Mouse (Mus musculus): ENCODE results near the gene Ccdc152. TPM values are rescaled to one million over a fixed set of nuclear protein-coding genes. Genes with fewer than 3 reads are reported as not detected.

The Ccdc152 gene
- polyA plus RNA-seq, 1 experiment from 2014 or later = 22.5 TPM

DNA sequence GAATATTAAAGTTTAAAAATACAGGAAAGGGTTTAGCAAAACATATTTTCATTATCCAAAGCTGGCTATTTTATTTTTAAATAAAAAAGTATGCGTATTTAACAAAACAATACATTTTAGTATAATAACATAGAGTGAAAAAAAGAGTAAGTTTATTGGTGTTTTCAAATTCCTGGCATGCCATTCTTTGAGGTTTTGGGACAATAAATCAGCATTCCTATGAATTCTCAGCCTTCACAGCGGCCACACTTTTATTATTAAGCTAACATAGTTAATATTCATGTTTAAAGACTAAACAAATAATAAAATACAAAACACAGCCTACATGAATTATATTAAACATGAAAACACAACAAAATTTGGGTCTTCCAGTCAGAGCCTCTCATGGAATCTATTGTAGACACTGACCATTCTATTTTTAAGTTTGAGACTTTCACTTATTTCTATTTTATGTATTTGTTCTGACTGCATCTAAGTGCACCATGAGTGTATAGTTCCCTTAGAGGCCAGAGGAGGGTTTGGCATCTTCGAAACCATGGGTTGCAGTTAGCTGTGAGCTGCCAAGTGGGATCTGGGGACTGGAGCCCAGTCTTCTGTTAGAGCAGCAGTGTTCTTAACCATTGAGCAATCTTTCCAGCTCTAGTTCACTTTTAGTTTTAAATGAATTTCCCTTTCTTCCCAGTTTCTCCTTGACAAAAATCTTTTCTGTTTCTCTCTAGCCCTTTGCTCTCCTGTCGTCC is 2.8 kb downstream of the Ccdc152 start:
- Histone ChIP-seq H3K4me3 (ENCODE audit: inconsistent target) (no peak overlapping the region), H3K79me2 (ENCODE audit: inconsistent target) (no peaks in the 10 kb centered on the region), H3K36me3 (ENCODE audit: inconsistent target) (no peaks in the 10 kb centered on the region), H3K27ac (no peak overlapping the region)
- WGBS (ENCODE audit: missing documents) = 93% methylated on average over 4 of the region's 4 CpGs

DNA sequence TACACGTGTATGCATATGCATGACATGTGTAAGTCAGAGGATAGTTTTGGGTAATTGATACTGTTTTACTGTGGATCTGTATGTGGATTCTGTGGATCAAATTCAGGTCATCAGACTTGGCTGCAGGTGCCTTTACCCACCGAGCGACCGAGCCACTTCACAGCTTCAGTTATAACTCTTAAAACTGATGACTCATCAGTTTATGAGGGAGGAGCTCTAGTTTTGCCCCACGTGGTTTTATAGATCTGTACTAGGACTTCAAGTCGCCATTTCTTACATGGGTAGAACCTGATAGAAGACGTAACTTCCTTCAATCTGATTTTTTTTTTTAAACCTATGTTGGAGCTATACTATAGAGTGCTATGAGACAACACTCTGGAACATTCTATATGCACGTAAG is 5.7 kb downstream of the Ccdc152 start:
- no peak overlapping the region for H3K27ac ChIP-seq
- H3K36me3 ChIP-seq (ENCODE audit: inconsistent target) = no peaks in the 10 kb centered on the region
- WGBS (ENCODE audit: missing documents) = 70% methylated on average over 8 of the region's 8 CpGs
- H3K4me3 ChIP-seq (ENCODE audit: inconsistent target) = no peak overlapping the region
- no peaks in the 10 kb centered on the region for H3K79me2 ChIP-seq (ENCODE audit: inconsistent target)

DNA sequence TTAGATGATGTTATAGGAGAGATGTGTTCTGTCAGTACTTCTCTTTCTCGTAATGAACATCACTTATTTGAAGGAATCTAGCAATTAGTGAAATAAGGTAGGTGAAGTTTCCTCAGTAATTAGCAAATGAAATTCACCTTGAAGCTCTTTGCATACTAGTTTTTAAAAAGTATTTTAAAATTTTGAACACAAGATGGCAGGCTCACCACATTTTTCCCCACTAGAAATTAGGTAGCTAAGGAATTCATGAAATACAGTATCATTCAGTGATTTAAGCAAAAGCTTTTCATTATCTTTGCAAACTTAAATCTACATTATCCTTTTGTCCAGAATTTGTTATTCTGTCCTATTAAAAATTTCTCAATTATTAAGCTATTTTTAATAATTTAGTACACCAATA is 7.3 kb downstream of the Ccdc152 start:
- H3K79me2 ChIP-seq (ENCODE audit: inconsistent target) = no peaks in the 10 kb centered on the region
- whole genome bisulfite sequencing (ENCODE audit: missing documents) = 75% methylated on average over 1 of the region's 1 CpGs
- no peaks in the 10 kb centered on the region for H3K36me3 ChIP-seq (ENCODE audit: inconsistent target)
- H3K27ac ChIP-seq = no peak overlapping the region
- H3K4me3 ChIP-seq (ENCODE audit: inconsistent target) = no peak overlapping the region

DNA sequence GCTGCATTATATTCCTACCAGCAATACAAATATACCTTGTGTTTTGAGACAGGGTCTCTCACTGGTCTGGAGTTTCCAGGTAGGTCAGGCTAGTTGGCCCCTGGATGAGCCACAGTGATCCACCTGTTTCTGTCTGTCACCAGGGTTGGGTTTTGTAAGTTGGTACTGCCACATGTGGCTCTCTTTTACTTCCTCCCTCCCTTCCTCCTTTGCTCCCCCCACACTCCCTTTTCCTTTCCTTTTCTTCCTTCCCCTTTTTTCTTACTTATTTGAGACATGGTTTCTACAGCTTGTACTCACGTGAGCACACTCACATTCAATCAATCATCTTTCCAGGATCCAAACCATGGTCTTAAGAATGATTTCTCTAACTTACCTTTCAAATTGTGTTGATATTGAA is 9.8 kb downstream of the Ccdc152 start:
- H3K4me3 ChIP-seq (ENCODE audit: inconsistent target) = no peak overlapping the region
- H3K79me2 ChIP-seq (ENCODE audit: inconsistent target) = no peaks in the 10 kb centered on the region
- 0% methylated on average over 1 of the region's 1 CpGs for WGBS (ENCODE audit: missing documents)
- H3K36me3 ChIP-seq (ENCODE audit: inconsistent target) = no peaks in the 10 kb centered on the region
- no peak overlapping the region for H3K27ac ChIP-seq

DNA sequence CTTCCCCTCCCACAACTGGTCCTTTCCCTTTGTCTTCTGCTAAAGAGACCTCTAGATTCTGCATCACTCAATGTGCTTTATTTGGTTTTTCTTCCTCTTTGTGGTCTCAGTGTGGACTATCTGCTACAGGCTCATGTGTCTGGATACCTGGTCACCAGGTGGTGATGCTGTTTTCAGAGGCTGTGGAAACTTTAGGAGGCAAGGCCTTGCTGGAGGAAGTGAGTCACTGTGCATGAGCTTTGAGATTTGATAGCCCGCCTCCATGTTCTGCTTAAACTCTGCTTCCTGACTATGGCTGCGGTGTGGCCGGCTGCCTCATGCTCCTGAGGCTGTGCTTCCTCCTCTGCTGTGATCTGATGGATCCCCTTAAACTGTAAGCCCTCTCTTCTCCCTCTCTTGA is 12.9 kb downstream of the Ccdc152 start:
- WGBS (ENCODE audit: missing documents) = 100% methylated on average over 3 of the region's 3 CpGs
- Histone ChIP-seq H3K79me2 (ENCODE audit: inconsistent target) (no peaks in the 10 kb centered on the region), H3K4me3 (ENCODE audit: inconsistent target) (no peak overlapping the region), H3K36me3 (ENCODE audit: inconsistent target) (no peaks in the 10 kb centered on the region), H3K27ac (no peak overlapping the region)

DNA sequence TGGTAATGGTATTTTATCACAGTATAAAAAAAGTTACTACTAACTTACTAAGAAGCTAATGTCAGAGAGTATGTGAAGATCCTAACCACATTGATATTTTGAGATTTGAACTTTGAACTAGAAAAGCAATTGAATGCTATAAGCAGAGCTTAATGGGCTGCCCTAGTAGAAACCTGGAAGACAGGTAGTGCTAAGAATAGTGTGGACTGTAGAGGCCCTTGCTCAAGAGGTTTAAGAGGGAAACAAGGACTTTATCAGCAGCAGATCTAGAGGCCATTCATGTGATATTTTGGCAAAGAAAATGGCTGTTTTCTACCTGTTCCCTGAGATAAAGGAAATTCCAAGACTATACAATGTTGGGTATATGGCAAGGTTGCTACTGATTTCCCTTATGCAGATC is 17.3 kb downstream of the Ccdc152 start:
- H3K4me3 ChIP-seq (ENCODE audit: inconsistent target) = no peak overlapping the region
- H3K36me3 ChIP-seq (ENCODE audit: inconsistent target) = no peaks in the 10 kb centered on the region
- no peaks in the 10 kb centered on the region for H3K79me2 ChIP-seq (ENCODE audit: inconsistent target)
- H3K27ac ChIP-seq = no peak overlapping the region

DNA sequence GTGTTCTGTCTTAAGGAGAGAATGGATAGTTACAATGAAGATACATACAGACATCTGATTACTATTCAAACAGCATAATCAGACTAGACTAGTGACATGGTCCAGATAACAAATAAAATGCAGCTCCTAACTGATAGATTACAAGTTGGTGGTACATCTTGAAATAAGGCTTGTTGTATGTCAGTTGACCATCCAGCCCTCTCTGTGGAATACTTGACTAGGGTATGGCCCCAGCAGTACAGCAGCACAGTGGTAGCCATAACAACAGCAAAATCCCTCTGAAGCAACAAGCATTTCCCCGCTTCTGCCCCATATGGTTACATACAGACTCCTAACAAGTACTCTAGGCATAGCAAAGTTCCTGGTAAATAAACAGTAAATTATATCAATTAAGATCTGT is 21.6 kb downstream of the Ccdc152 start:
- Histone ChIP-seq H3K36me3 (ENCODE audit: inconsistent target) (peaks cover 37% of the 10 kb centered on the region), H3K4me3 (ENCODE audit: inconsistent target) (no peak overlapping the region), H3K79me2 (ENCODE audit: inconsistent target) (peaks cover 3% of the 10 kb centered on the region; the same call in 1 of the 2 replicates), H3K27ac (no peak overlapping the region)
- WGBS (ENCODE audit: missing documents) = 73% methylated on average over 1 of the region's 1 CpGs

DNA sequence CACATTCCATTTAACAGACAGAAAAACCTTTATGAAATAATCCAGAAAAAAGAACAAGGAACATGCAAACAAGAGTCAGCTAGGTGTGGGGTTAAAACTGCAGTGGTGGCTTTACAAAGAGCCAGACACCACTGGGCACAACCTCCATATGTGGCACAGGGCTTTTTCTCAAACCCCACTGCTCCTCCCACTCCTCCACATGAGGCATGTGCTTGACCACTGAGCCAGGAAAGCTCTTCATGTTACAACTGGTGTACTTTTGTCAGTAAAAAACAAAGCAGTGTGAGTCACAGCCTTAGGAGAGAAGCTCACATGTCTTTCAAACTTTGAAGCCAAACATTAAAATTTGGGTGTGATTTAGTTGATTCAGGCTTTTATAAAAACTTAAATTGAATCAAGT is 22.1 kb downstream of the Ccdc152 start:
- Histone ChIP-seq H3K4me3 (ENCODE audit: inconsistent target) (no peak overlapping the region), H3K79me2 (ENCODE audit: inconsistent target) (peaks cover 9% of the 10 kb centered on the region; the same call in 1 of the 2 replicates), H3K36me3 (ENCODE audit: inconsistent target) (peaks cover 42% of the 10 kb centered on the region), H3K27ac (no peak overlapping the region)

DNA sequence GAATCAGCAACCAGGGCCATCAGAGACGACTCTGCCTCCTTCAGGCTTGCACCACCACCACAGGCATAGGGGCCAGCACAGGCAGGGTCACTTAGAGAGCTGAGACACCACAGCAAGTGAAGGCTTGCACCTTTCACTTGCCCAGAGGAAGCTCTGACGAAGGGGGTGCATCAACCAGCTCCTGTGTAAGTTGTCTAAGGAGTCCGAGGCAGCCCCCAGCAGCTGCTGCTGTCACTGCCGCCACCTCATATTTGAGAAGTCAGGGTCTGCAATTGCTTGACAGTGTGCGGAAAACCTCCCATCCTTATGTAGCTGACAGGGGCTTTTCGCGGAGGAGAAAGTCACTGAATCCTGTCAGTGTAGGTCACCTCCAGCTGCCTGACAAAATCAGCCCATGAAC is 24.1 kb downstream of the Ccdc152 start:
- Histone ChIP-seq H3K79me2 (ENCODE audit: inconsistent target) (peaks cover 28% of the 10 kb centered on the region), H3K27ac (no peak overlapping the region), H3K4me3 (ENCODE audit: inconsistent target) (no peak overlapping the region), H3K36me3 (ENCODE audit: inconsistent target) (peaks cover 48% of the 10 kb centered on the region)
- 91% methylated on average over 7 of the region's 7 CpGs for WGBS (ENCODE audit: missing documents)

DNA sequence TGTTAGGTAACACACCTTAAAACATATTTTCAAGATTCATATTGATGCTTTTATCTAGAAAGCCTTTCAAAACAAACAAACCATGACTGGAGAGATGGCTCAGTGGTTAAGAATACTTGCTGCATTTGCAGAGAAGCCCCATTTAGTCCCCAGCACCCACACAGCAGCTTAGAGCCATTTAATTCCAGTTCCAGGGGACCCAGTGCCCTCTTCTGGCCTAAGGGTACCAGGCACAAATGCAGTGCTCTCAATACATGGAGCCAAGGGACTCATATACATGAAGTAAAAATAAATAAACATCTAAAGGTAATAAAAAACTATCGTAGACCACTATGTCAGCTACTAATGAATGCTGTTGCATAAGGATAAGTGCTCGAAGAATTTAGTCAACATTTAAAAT is 25.9 kb downstream of the Ccdc152 start:
- peaks cover 47% of the 10 kb centered on the region for H3K79me2 ChIP-seq (ENCODE audit: inconsistent target)
- no peak overlapping the region for H3K27ac ChIP-seq
- no peak overlapping the region for H3K4me3 ChIP-seq (ENCODE audit: inconsistent target)
- peaks cover 48% of the 10 kb centered on the region for H3K36me3 ChIP-seq (ENCODE audit: inconsistent target)
- 97% methylated on average over 2 of the region's 2 CpGs for WGBS (ENCODE audit: missing documents)

DNA sequence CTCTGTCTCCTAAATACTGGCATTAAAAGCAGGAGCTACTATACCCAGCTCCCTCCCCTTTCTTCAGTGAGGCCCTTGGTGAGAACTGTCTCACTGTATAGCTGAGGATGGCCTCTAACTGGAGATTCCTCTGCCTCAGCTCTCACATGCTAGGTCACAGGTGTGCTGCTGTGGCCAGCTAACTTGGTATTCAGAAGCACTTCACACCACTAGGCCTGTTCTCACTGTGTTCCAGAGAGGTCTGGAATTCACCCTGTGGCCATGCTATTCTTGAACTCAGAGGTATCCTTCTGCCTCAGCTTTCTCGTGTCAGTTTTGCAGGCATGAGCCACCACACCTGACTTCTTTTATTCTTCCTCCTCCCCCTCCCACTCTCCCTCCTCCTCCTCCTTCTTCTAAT is 30.1 kb downstream of the Ccdc152 start:
- 80% methylated on average over 1 of the region's 1 CpGs for WGBS (ENCODE audit: missing documents)
- H3K79me2 ChIP-seq (ENCODE audit: inconsistent target) = peaks cover 63% of the 10 kb centered on the region
- peak overlapping the region; percentile 99 for H3K27ac ChIP-seq
- H3K36me3 ChIP-seq (ENCODE audit: inconsistent target) = peaks cover 24% of the 10 kb centered on the region
- H3K4me3 ChIP-seq (ENCODE audit: inconsistent target) = peak overlapping the region; percentile 89

DNA sequence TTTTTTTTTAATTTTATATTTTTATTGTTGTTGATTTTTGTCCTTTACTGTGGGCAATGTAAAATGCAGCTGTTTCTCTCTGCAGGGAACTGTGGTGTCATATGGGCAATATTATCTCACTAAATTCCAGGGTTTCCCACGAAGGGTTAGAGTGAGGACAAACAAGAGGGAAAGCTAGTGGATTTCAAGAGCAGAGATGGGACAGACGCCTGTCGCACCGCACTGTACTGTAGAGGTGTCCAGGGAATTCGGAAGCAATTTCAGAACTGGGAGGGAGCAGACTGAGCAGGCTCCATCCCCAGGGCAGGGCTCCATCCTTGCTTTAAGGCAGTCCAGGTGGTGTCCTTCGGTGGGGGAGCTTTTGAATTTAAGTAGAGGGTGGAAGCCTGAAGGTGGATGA is 32.1 kb downstream of the Ccdc152 start:
- WGBS (ENCODE audit: missing documents) = 2% methylated on average over 6 of the region's 6 CpGs
- Histone ChIP-seq H3K36me3 (ENCODE audit: inconsistent target) (peaks cover 6% of the 10 kb centered on the region; the same call in 1 of the 2 replicates), H3K27ac (peak overlapping the region; percentile 99), H3K79me2 (ENCODE audit: inconsistent target) (peaks cover 54% of the 10 kb centered on the region), H3K4me3 (ENCODE audit: inconsistent target) (peak overlapping the region; percentile 89)

DNA sequence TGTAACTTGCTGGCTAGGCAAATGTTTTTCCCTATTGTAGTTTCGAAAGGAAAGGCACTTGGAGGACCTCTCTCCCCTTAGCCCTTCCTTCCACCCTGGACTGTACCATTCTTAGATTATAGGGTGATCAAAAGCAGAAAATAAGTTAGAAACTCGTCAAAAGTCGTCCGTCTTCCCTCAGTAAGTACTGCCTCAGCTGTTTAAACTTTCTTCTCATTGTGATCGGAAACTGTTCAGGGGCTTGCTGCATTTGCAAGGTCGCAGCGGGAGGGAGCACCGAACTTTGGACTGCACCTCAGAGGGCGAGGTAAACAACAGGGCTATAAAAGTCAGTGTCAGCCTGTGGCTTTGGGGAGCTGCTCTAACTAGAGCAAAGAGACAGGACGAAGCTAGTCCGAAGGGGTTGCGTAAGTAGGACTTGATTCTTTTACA is 32.7 kb downstream of the Ccdc152 start:
- peak overlapping the region; percentile 99 for H3K27ac ChIP-seq
- 0% methylated on average over 12 of the region's 12 CpGs for WGBS (ENCODE audit: missing documents)
- peaks cover 2% of the 10 kb centered on the region; the same call in 1 of the 2 replicates for H3K36me3 ChIP-seq (ENCODE audit: inconsistent target)
- peaks cover 49% of the 10 kb centered on the region for H3K79me2 ChIP-seq (ENCODE audit: inconsistent target)
- H3K4me3 ChIP-seq (ENCODE audit: inconsistent target) = peak overlapping the region; percentile 89

DNA sequence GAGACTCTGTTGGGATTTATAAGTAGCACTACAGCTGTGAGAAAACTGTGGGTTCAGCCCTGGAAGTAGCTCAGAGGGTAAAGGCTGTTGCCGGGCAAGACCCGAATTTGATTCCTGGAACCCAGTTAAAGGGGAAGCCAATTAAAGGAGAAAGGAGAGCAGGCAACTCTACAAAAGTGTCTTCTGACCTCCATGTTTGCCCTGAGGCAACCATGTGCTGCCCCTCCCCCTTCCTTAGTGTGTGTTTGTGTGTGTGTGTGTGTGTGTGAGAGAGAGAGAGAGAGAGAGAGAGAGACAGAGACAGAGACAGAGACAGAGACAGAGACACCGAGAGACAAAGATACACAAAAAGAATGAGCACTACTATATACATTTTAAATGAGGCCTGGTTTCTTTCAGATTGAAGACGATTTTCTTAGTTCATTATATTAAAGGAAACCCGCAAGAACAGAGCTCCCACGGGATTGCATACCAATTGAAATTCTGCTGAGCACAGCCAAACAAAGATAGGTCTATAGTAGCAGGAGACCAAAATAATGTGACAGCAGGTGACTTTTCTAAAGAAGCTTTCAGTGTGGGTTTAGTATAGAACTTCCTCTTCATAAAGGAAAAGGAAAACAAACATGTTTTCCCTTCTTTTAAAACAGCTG is 33.2 kb downstream of the Ccdc152 start:
- peak overlapping the region; percentile 89 for H3K4me3 ChIP-seq (ENCODE audit: inconsistent target)
- WGBS (ENCODE audit: missing documents) = 23% methylated on average over 6 of the region's 6 CpGs
- peaks cover 43% of the 10 kb centered on the region for H3K79me2 ChIP-seq (ENCODE audit: inconsistent target)
- H3K27ac ChIP-seq = peak overlapping the region; percentile 99
- H3K36me3 ChIP-seq (ENCODE audit: inconsistent target) = no peaks in the 10 kb centered on the region; the same call in 1 of the 2 replicates

DNA sequence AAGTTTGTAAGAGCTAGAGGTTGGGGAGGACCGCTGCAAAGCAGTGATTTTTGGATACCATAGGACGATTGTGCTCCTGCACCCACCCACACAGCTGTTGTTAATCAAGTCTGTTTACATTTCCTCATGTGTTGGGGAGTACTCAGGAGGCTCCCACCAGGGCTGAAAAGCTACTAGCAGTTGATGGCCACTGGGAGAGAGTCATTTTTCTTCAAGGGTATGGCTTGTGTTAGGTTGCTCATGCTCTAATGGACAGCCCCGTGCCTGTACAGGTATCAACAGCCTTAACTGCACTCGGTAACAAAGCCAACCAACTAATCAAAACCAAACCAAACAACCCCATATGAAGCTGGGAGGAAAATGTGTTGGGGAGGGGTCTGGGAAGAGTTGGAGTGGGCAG is 33.8 kb downstream of the Ccdc152 start:
- peaks cover 37% of the 10 kb centered on the region for H3K79me2 ChIP-seq (ENCODE audit: inconsistent target)
- H3K27ac ChIP-seq = peak overlapping the region; percentile 99
- H3K4me3 ChIP-seq (ENCODE audit: inconsistent target) = no peak overlapping the region
- no peaks in the 10 kb centered on the region; the same call in 1 of the 2 replicates for H3K36me3 ChIP-seq (ENCODE audit: inconsistent target)
- 97% methylated on average over 4 of the region's 4 CpGs for WGBS (ENCODE audit: missing documents)
